Mouse (Mus musculus): Measurements from ENCODE around the gene Atp2c2. TPM values are rescaled to one million over a fixed set of nuclear protein-coding genes. Genes with fewer than 3 reads are reported as not detected.

Gene Atp2c2
- total and polyA plus RNA-seq, 2 experiments from 2014 or later = 0.22 TPM; not detected in 1

DNA sequence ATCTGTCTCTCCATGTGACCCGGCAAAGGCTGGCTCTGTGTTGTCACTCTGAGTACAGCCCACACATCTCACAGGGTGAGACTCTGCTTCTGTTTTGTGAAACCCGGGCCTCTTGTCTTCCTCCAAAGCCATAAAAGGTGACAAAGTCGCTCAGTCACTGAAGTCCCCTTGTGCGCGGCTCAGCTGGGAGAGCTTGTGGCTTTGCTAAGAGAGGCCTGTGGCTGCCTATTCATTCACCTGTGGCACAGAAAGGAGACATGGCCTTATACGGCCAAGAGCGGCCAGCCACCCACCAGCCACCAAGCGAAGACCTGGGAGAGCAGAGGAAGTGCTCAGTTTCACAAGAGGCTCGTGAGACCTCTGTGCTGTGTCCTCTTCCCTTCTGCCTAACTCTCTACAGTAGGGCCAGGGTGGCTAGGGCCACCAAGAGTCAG, 84.3 kb downstream of the Atp2c2 start:
- no peak for DNase-seq
- Histone ChIP-seq H3K27ac (ENCODE audit: low read depth, low read length) (no peak overlapping the region), H3K9me3 (ENCODE audit: low read length) (no peaks in the 10 kb centered on the region), H3K36me3 (ENCODE audit: insufficient read depth) (no peaks in the 10 kb centered on the region), H3K4me1 (ENCODE audit: insufficient read depth) (no peaks in the 10 kb centered on the region; the same call in 1 of the 2 replicates), H3K4me2 (ENCODE audit: low read depth) (no peak overlapping the region), H3K9ac (no peak overlapping the region), H3K27me3 (ENCODE audit: insufficient read depth, low read length) (no peaks in the 10 kb centered on the region), H3K4me3 (ENCODE audit: low read depth, low read length) (no peak overlapping the region)
- no peak for TF ChIP-seq CTCF (IDR thresholded peaks at IDR 0.05; ENCODE audit: low read depth)
- 56% methylated on average over 9 of the region's 9 CpGs for WGBS
- ATAC-seq = no peak

DNA sequence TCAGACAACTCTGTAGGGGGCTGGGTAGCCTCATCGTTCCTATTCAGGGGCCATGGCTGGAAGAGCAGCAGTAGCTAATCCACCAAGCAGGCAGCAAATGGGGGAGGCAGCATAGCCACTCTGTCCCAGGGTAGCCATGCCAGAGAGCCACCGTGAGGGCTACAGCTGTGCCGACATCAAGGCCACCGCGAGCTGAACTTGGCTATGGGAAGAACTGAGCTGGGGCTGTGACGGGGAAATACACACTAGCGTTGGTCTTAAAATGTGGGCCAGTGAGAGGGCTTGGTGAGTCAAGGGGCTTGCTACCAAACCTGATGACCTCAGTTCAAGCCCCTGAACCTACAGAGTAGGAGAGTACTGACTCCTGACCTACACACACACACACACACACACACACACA, 84.9 kb downstream of the Atp2c2 start:
- ATAC-seq (no peak), DNase-seq (no peak)
- no peak overlapping the region for H3K4me3 ChIP-seq (ENCODE audit: low read depth, low read length)
- 55% methylated on average over 7 of the region's 7 CpGs for WGBS
- no peak overlapping the region for H3K4me2 ChIP-seq (ENCODE audit: low read depth)
- H3K9ac ChIP-seq = no peak overlapping the region
- H3K27me3 ChIP-seq (ENCODE audit: insufficient read depth, low read length) = no peaks in the 10 kb centered on the region
- H3K36me3 ChIP-seq (ENCODE audit: insufficient read depth) = no peaks in the 10 kb centered on the region
- H3K4me1 ChIP-seq (ENCODE audit: insufficient read depth) = no peaks in the 10 kb centered on the region; the same call in 1 of the 2 replicates
- TF ChIP-seq CTCF (IDR thresholded peaks at IDR 0.05; ENCODE audit: low read depth) = no peak
- no peak overlapping the region for H3K27ac ChIP-seq (ENCODE audit: low read depth, low read length)
- no peaks in the 10 kb centered on the region for H3K9me3 ChIP-seq (ENCODE audit: low read length)

DNA sequence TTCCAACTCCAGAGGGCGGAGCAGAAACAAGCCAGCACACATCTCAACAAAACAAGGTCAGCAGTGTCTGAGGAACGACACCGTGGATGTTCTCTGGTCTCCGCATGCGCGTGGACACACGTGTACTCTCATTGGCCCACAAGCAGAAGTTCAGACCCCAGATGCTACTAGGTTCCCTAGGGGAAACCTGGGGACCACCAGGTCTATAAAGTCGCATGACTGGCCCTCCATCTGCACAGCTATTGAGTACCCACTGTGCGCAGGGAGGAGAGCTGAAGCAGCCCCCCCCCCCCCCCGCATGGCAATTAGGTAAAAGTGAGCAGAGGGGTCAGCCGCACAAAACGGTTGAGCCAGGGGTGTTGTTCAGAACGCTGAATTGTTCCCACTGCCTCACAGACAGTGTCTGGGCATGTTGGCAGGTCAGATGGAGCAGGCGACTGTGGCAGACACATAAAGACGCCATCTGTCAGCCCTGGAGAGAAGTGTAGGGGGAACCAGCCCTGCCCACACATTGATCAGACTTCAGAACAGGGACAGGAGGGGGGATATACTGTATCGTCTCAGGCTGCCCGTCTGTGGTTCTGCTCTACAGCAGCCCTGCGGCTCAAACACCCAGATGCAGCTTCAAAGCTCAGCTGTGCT, 86.1 kb downstream of the Atp2c2 start:
- TF ChIP-seq CTCF (IDR thresholded peaks at IDR 0.05; ENCODE audit: low read depth) = no peak
- Histone ChIP-seq H3K36me3 (ENCODE audit: insufficient read depth) (no peaks in the 10 kb centered on the region), H3K4me3 (ENCODE audit: low read depth, low read length) (no peak overlapping the region), H3K4me1 (ENCODE audit: insufficient read depth) (no peaks in the 10 kb centered on the region; the same call in 1 of the 2 replicates), H3K4me2 (ENCODE audit: low read depth) (no peak overlapping the region), H3K9ac (no peak overlapping the region), H3K9me3 (ENCODE audit: low read length) (no peaks in the 10 kb centered on the region), H3K27me3 (ENCODE audit: insufficient read depth, low read length) (no peaks in the 10 kb centered on the region), H3K27ac (ENCODE audit: low read depth, low read length) (no peak overlapping the region)
- 34% methylated on average over 18 of the region's 18 CpGs for WGBS
- ATAC-seq (peak; percentile 68), DNase-seq (no peak)

DNA sequence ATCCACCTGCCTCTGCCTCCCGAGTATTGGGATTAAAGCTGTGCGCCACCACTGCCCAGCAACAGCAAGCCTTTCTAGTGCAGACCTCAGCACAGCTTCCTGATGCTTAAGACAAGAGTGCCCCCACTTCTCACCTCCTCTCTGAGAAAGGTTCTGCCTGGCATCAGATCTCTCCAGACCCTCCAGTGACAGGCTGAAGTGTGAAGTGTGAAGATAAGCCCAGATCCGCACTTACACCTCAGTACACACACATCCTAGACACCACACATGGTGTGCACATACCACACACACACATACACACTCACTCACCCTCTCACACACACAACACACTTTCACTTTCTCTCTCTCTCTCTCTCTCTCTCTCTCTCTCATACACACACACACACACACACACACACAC, 87.1 kb downstream of the Atp2c2 start:
- H3K4me2 ChIP-seq (ENCODE audit: low read depth) = no peak overlapping the region
- ATAC-seq (no peak), DNase-seq (no peak)
- H3K4me3 ChIP-seq (ENCODE audit: low read depth, low read length) = no peak overlapping the region
- 66% methylated on average over 3 of the region's 3 CpGs for WGBS
- no peaks in the 10 kb centered on the region for H3K36me3 ChIP-seq (ENCODE audit: insufficient read depth)
- no peak overlapping the region for H3K9ac ChIP-seq
- no peak overlapping the region for H3K27ac ChIP-seq (ENCODE audit: low read depth, low read length)
- H3K27me3 ChIP-seq (ENCODE audit: insufficient read depth, low read length) = no peaks in the 10 kb centered on the region
- no peaks in the 10 kb centered on the region; the same call in 1 of the 2 replicates for H3K4me1 ChIP-seq (ENCODE audit: insufficient read depth)
- no peak for TF ChIP-seq CTCF (IDR thresholded peaks at IDR 0.05; ENCODE audit: low read depth)
- no peaks in the 10 kb centered on the region for H3K9me3 ChIP-seq (ENCODE audit: low read length)

DNA sequence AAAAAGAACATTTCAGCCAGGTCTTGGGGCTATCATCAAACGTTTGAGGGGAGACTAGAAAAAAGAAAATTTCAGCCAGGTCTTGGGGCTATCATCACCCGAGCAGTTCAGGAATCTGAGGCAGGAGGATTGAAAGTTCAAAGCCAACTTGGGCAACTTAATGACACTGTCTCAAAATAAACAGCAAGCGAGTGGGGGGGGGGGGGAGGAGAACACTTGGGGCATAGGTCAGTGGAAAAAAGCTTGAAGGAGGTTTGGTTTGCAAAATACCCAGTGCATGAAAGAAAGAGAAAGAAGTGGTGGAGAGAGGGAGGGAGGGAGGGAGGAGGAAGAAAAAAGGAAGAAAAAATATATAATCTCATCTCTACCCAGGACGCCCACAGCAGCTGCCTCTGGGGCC, 87.5 kb downstream of the Atp2c2 start:
- Histone ChIP-seq H3K27me3 (ENCODE audit: insufficient read depth, low read length) (no peaks in the 10 kb centered on the region), H3K27ac (ENCODE audit: low read depth, low read length) (no peak overlapping the region), H3K4me2 (ENCODE audit: low read depth) (no peak overlapping the region), H3K36me3 (ENCODE audit: insufficient read depth) (no peaks in the 10 kb centered on the region), H3K9ac (no peak overlapping the region), H3K9me3 (ENCODE audit: low read length) (no peaks in the 10 kb centered on the region), H3K4me1 (ENCODE audit: insufficient read depth) (no peaks in the 10 kb centered on the region; the same call in 1 of the 2 replicates), H3K4me3 (ENCODE audit: low read depth, low read length) (no peak overlapping the region)
- 65% methylated on average over 4 of the region's 4 CpGs for WGBS
- DNase-seq (no peak), ATAC-seq (no peak)
- no peak for TF ChIP-seq CTCF (IDR thresholded peaks at IDR 0.05; ENCODE audit: low read depth)

DNA sequence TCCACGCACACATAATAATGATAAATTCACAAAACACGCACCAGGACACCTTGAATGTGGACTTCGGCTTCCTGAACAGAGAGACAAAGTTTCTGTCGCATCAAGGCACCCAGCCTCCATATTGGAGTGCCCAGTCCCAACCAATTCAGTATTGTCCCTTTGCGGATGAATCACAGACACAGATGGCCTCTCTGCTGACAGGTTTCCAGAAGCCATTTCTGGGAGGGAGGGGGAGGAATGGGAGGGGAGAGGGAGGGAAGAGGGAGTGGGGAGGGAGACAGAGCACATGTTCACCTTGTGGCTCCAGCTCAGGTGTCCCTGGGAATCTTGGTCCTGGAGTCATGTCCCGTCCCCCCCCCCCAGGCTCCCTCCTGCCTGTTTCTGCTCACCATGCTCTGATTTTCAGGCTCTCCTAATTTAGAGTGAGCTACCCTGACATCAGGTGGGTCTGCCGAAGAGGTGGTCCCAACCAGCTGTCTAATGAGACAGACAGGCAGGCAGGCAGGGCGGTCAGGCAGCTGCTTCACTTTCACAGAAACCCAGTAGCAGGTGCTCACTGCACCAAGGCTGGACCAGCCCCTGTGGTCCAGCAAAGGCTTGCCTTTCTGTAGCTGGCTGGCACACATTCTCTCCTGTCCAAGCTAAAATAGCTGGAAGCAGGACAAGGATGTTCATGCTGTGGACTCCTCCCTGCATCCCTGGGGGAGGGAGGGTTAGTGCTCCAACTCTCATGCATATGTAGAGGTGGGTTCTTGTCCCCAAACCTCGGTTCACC, 89.0 kb downstream of the Atp2c2 start:
- Histone ChIP-seq H3K27me3 (ENCODE audit: insufficient read depth, low read length) (no peaks in the 10 kb centered on the region), H3K9ac (no peak overlapping the region), H3K27ac (ENCODE audit: low read depth, low read length) (no peak overlapping the region), H3K4me3 (ENCODE audit: low read depth, low read length) (no peak overlapping the region), H3K36me3 (ENCODE audit: insufficient read depth) (no peaks in the 10 kb centered on the region), H3K4me1 (ENCODE audit: insufficient read depth) (no peaks in the 10 kb centered on the region; the same call in 1 of the 2 replicates), H3K4me2 (ENCODE audit: low read depth) (no peak overlapping the region), H3K9me3 (ENCODE audit: low read length) (no peaks in the 10 kb centered on the region)
- no peak for ATAC-seq
- WGBS = 67% methylated on average over 9 of the region's 9 CpGs
- TF ChIP-seq CTCF (IDR thresholded peaks at IDR 0.05; ENCODE audit: low read depth) = no peak
- no peak for DNase-seq

DNA sequence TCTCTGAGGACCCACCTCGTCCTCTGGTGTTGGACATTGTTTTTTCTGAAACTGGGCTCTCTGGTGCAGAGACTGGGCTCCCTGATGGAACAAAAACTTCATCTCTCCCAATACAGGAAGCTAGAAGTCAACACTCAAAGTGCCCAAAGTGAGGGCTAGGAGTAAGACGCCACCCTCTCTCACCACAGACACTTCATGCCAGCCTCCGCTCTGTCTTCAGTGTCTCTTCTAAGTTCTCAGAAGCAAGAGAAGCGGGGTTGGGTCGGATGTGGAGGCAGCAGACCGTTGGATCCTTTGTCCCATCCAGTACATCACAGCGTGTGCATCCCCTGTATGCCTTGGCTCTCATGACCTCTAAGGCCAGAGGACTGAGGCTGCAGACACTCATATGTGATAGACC, 89.8 kb downstream of the Atp2c2 start:
- ATAC-seq (no peak), DNase-seq (no peak)
- TF ChIP-seq CTCF (IDR thresholded peaks at IDR 0.05; ENCODE audit: low read depth) = no peak
- H3K9ac ChIP-seq = no peak overlapping the region
- no peak overlapping the region for H3K4me2 ChIP-seq (ENCODE audit: low read depth)
- WGBS = 87% methylated on average over 7 of the region's 7 CpGs
- H3K36me3 ChIP-seq (ENCODE audit: insufficient read depth) = no peaks in the 10 kb centered on the region
- no peaks in the 10 kb centered on the region for H3K9me3 ChIP-seq (ENCODE audit: low read length)
- no peak overlapping the region for H3K4me3 ChIP-seq (ENCODE audit: low read depth, low read length)
- no peaks in the 10 kb centered on the region; the same call in 1 of the 2 replicates for H3K4me1 ChIP-seq (ENCODE audit: insufficient read depth)
- no peak overlapping the region for H3K27ac ChIP-seq (ENCODE audit: low read depth, low read length)
- H3K27me3 ChIP-seq (ENCODE audit: insufficient read depth, low read length) = no peaks in the 10 kb centered on the region
